Mouse (Mus musculus) hindbrain, postnatal 0 days (tissue): ENCODE measurements around the gene Sptssb. TPM values are rescaled to one million over a fixed set of nuclear protein-coding genes. Genes with fewer than 3 reads are reported as not detected.

Experiments used
- ATAC-seq: fragments of 200-750 bp; cut with Nextera tagmentation; 2 replicates; pipeline ENCODE4 v1.8.0; 2017; ENCODE audit warnings: mild to moderate bottlenecking, moderate TSS enrichment, moderate library complexity
- DNase-seq: peaks from one replicate; pipeline ENCODE4 v3.0.0-alpha.2; 2015; ENCODE audit warnings: low spot score
- H3K27ac ChIP-seq: fragments of 300-500 bp; sonication (generic); 2 replicates; pipeline ENCODE4 v1.5.1; 2014; ENCODE audit warnings: mild to moderate bottlenecking
- H3K27me3 ChIP-seq: fragments of 300-500 bp; sonication (generic); 2 replicates; pipeline ENCODE4 v1.6.1; 2014; ENCODE audit warnings: low read length, mixed read lengths; ENCODE audit not compliant: insufficient read depth
- H3K36me3 ChIP-seq: fragments of 300-500 bp; sonication (generic); 2 replicates; pipeline ENCODE4 v1.6.1; 2014; ENCODE audit warnings: low read length, mixed read lengths; ENCODE audit not compliant: insufficient read depth
- H3K4me1 ChIP-seq: fragments of 300-500 bp; sonication (generic); 2 replicates; pipeline ENCODE4 v1.6.1; 2014; ENCODE audit warnings: antibody characterized with exemption, low read length, mixed read lengths; ENCODE audit not compliant: insufficient read depth
- H3K4me2 ChIP-seq: fragments of 300-500 bp; sonication (generic); 2 replicates; pipeline ENCODE4 v1.6.1; 2014; ENCODE audit warnings: low read depth, mild to moderate bottlenecking, low read length, moderate library complexity, mixed read lengths
- H3K4me3 ChIP-seq: fragments of 300-500 bp; sonication (generic); 2 replicates; pipeline ENCODE4 v1.5.1; 2014; ENCODE audit warnings: low read length
- H3K9ac ChIP-seq: fragments of 300-500 bp; sonication (generic); replicated peaks from 2 replicates; pipeline ENCODE4 v1.6.1; 2014; ENCODE audit warnings: mild to moderate bottlenecking, low read length, moderate library complexity, mixed read lengths
- H3K9me3 ChIP-seq: fragments of 300-500 bp; sonication (generic); 2 replicates; pipeline ENCODE4 v1.6.1; 2016; ENCODE audit warnings: low read length, mixed read lengths
- CTCF ChIP-seq: IDR thresholded peaks from 2 replicates; pipeline ENCODE4 v1.5.1; 2016; ENCODE audit warnings: antibody characterized with exemption, control low read depth, low read depth
- WGBS: fragments of 180-500 bp; shearing (Covaris S2); extraction: QIAGEN DNeasy Blood & Tissue Kit; methylation state at CpG from one replicate; pipeline ENCODE4 v1.1.7; 2014; 5-methylcytosine and 5-hydroxymethylcytosine counted together
- polyA plus RNA-seq: library from polyadenylated mRNA; unstranded; fragments of >200 nt; fragmentation: Nextera tagmentation; extraction: Ambion mirVana; gene quantifications from 2 replicates; pipeline ENCODE4 v1.2.1, GENCODE M21; 2015
- total RNA-seq: library from RNA; depleted of rRNA; stranded (reverse); fragments of >200 nt; gene quantifications from 2 replicates; pipeline ENCODE4 v1.2.3, GENCODE M21; 2014

Sptssb gene
- total and polyA plus RNA-seq, 2 experiments from 2014 or later = 1.5 to 1.6 TPM

- H3K36me3 ChIP-seq = no peaks in the 10 kb centered on the region
- ATAC-seq = peak; percentile 92
- no peaks in the 10 kb centered on the region for H3K9me3 ChIP-seq
- no peaks in the 10 kb centered on the region for H3K4me1 ChIP-seq
- H3K27ac ChIP-seq = peak overlapping the region; percentile 13; the same call in 1 of the 2 replicates
- peak overlapping the region; percentile 52 for H3K9ac ChIP-seq
- peak overlapping the region; percentile 98 for H3K4me2 ChIP-seq
- DNase-seq = peak; percentile 84
- TF ChIP-seq CTCF = peak; percentile 68
- peak overlapping the region; percentile 49 for H3K4me3 ChIP-seq
- WGBS = under 1% methylated on average over 40 of the region's 40 CpGs
- H3K27me3 ChIP-seq = no peaks in the 10 kb centered on the region
These were observed 1.1 kb upstream of the Sptssb start for GRCm38 (mm10) chr3:69860589-69861521.

- WGBS = 90% methylated on average over 6 of the region's 6 CpGs
- no peak for ATAC-seq
These were observed 20.3 kb downstream of the Sptssb start for GRCm38 (mm10) chr3:69839485-69839884.

GRCm38 (mm10) chr3:69829532-69829931 lies 30.2 kb downstream of the Sptssb start:
- Histone ChIP-seq H3K4me3 (no peak overlapping the region), H3K9ac (no peak overlapping the region), H3K9me3 (no peaks in the 10 kb centered on the region), H3K36me3 (no peaks in the 10 kb centered on the region), H3K27ac (no peak overlapping the region), H3K4me1 (no peaks in the 10 kb centered on the region), H3K4me2 (no peak overlapping the region), H3K27me3 (no peaks in the 10 kb centered on the region)
- TF ChIP-seq CTCF = no peak
- 81% methylated on average over 8 of the region's 8 CpGs for WGBS
- ATAC-seq (no peak), DNase-seq (no peak)

More at GRCm38 (mm10) chr3:69839485-69839884, 20.3 kb downstream of the Sptssb start:
- DNase-seq = no peak
- H3K27me3 ChIP-seq = no peaks in the 10 kb centered on the region
- H3K36me3 ChIP-seq = no peaks in the 10 kb centered on the region
- no peak overlapping the region for H3K4me3 ChIP-seq
- H3K4me1 ChIP-seq = no peaks in the 10 kb centered on the region
- TF ChIP-seq CTCF = no peak
- H3K9ac ChIP-seq = no peak overlapping the region
- no peak overlapping the region for H3K27ac ChIP-seq
- no peaks in the 10 kb centered on the region for H3K9me3 ChIP-seq
- no peak overlapping the region for H3K4me2 ChIP-seq

- Histone ChIP-seq H3K4me1 (no peaks in the 10 kb centered on the region), H3K9me3 (no peaks in the 10 kb centered on the region), H3K4me3 (no peak overlapping the region), H3K36me3 (no peaks in the 10 kb centered on the region), H3K4me2 (no peak overlapping the region), H3K27ac (no peak overlapping the region), H3K9ac (no peak overlapping the region), H3K27me3 (no peaks in the 10 kb centered on the region)
- no peak for TF ChIP-seq CTCF
- no peak for ATAC-seq
- no peak for DNase-seq
- WGBS = 80% methylated on average over 1 of the region's 1 CpGs
These were observed 35.2 kb downstream of the Sptssb start for GRCm38 (mm10) chr3:69824536-69824935.

GRCm38 (mm10) chr3:69820614-69821013 lies 39.1 kb downstream of the Sptssb start:
- WGBS = 83% methylated on average over 7 of the region's 7 CpGs
- ATAC-seq (no peak), DNase-seq (no peak)
- Histone ChIP-seq H3K27me3 (no peaks in the 10 kb centered on the region), H3K9me3 (no peaks in the 10 kb centered on the region), H3K4me1 (no peaks in the 10 kb centered on the region), H3K27ac (no peak overlapping the region), H3K4me2 (no peak overlapping the region), H3K4me3 (no peak overlapping the region), H3K36me3 (no peaks in the 10 kb centered on the region), H3K9ac (no peak overlapping the region)
- no peak for TF ChIP-seq CTCF

GRCm38 (mm10) chr3:69819851-69820200 lies 39.9 kb downstream of the Sptssb start:
- Histone ChIP-seq H3K9ac (no peak overlapping the region), H3K4me3 (no peak overlapping the region), H3K27ac (no peak overlapping the region), H3K36me3 (no peaks in the 10 kb centered on the region), H3K9me3 (no peaks in the 10 kb centered on the region), H3K27me3 (no peaks in the 10 kb centered on the region), H3K4me1 (no peaks in the 10 kb centered on the region), H3K4me2 (no peak overlapping the region)
- WGBS = 16% methylated on average over 3 of the region's 3 CpGs
- TF ChIP-seq CTCF = no peak
- DNase-seq (peak; percentile 53), ATAC-seq (no peak)
